8 mouse cellular contexts compared by ENCODE assay signal in the genomic region with DNA sequence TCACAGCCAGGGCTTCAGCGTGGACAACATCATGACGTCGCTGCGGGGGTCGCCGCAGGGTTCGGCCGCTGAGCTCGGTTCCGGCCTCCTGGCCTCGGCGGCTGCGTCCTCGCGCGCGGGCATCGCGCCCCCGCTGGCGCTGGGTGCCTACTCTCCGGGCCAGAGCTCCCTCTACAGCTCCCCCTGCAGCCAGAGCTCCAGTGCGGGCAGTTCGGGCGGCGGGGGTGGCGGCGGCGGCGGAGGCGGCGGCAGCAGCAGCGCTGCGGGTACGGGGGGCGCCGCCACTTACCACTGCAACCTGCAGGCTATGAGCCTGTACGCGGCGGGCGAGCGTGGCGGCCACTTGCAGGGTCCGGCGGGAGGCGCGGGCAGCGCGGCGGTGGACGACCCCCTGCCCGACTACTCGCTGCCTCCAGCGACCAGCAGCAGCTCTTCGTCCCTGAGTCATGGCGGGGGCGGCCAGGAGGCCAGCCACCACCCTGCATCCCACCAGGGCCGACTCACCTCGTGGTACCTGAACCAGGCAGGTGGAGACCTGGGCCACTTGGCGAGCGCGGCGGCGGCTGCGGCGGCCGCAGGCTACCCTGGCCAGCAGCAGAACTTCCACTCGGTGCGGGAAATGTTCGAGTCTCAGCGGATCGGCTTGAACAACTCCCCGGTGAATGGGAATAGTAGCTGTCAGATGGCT. TPM values are rescaled to one million over a fixed set of nuclear protein-coding genes. Genes with fewer than 3 reads are reported as not detected.
DNase-seq lines count a peak whose midpoint lies in the region; ATAC-seq and TF ChIP-seq lines count a peak whose summit lies in the region.

No protein-coding gene starts in this region.

- no peaks in the 10 kb centered on the region for H3K36me3 ChIP-seq in forebrain, embryonic 13.5 days (ENCODE audit: poor library complexity, severe bottlenecking)
- H3K36me3 ChIP-seq in hindbrain, embryonic 16.5 days (ENCODE audit: control insufficient read depth, insufficient read depth, low read length): no peaks in the 10 kb centered on the region
- H3K36me3 ChIP-seq in liver, embryonic 14.5 days (replicated peaks; ENCODE audit: control insufficient read depth, insufficient read depth, low read depth): no peaks in the 10 kb centered on the region
- H3K36me3 ChIP-seq in neural tube, embryonic 15.5 days: no peaks in the 10 kb centered on the region

- no peaks in the 10 kb centered on the region for H3K9me3 ChIP-seq in forebrain, embryonic 13.5 days (replicated peaks)
- no peaks in the 10 kb centered on the region for H3K9me3 ChIP-seq in hindbrain, embryonic 16.5 days (ENCODE audit: control insufficient read depth, low read length)
- no peaks in the 10 kb centered on the region for H3K9me3 ChIP-seq in liver, embryonic 14.5 days (ENCODE audit: control insufficient read depth, low read length)
- no peaks in the 10 kb centered on the region for H3K9me3 ChIP-seq in neural tube, embryonic 15.5 days (replicated peaks)

- TF ChIP-seq CTCF in liver, embryonic 14.5 days (IDR thresholded peaks at IDR 0.05; ENCODE audit: low read depth): no peak

- peak overlapping the region; percentile 89 for H3K4me2 ChIP-seq in forebrain, embryonic 13.5 days
- peak overlapping the region; percentile 8 for H3K4me2 ChIP-seq in hindbrain, embryonic 16.5 days (ENCODE audit: low read length)
- H3K4me2 ChIP-seq in liver, embryonic 14.5 days (ENCODE audit: low read depth): peak overlapping the region; percentile 44
- peak overlapping the region; percentile 74 for H3K4me2 ChIP-seq in neural tube, embryonic 15.5 days

- no peak; the same call in 1 of the 2 replicates for ATAC-seq in forebrain, embryonic 13.5 days
- ATAC-seq in hindbrain, embryonic 16.5 days: no peak
- ATAC-seq in liver, embryonic 14.5 days (ENCODE audit: insufficient read depth): no peak
- no peak for ATAC-seq in neural tube, embryonic 15.5 days (ENCODE audit: low FRiP score)

- H3K9ac ChIP-seq in forebrain, embryonic 13.5 days: peak overlapping the region; percentile 55; the same call in 1 of the 2 replicates
- peak overlapping the region; percentile 65 for H3K9ac ChIP-seq in hindbrain, embryonic 16.5 days (ENCODE audit: low read depth, low read length)
- H3K9ac ChIP-seq in liver, embryonic 14.5 days (replicated peaks): no peak overlapping the region
- H3K9ac ChIP-seq in neural tube, embryonic 15.5 days (replicated peaks): peak overlapping the region; percentile 38; the same call in 1 of the 2 replicates

- 0 out of 2 replicates have a peak overlapping the region, but pooled peaks have one; percentile 10 for H3K27ac ChIP-seq in forebrain, embryonic 13.5 days
- peak overlapping the region; percentile 54; the same call in 1 of the 2 replicates for H3K27ac ChIP-seq in hindbrain, embryonic 16.5 days (ENCODE audit: low read depth, low read length)
- no peak overlapping the region for H3K27ac ChIP-seq in liver, embryonic 14.5 days
- peak overlapping the region; percentile 71 for H3K27ac ChIP-seq in neural tube, embryonic 15.5 days (replicated peaks)

- peaks cover 94% of the 10 kb centered on the region for H3K27me3 ChIP-seq in forebrain, embryonic 13.5 days
- H3K27me3 ChIP-seq in hindbrain, embryonic 16.5 days (replicated peaks; ENCODE audit: control insufficient read depth, insufficient read depth, low read length): peaks cover 47% of the 10 kb centered on the region
- H3K27me3 ChIP-seq in liver, embryonic 14.5 days (ENCODE audit: control insufficient read depth, insufficient read depth, low read length): peaks cover 96% of the 10 kb centered on the region
- peaks cover 74% of the 10 kb centered on the region for H3K27me3 ChIP-seq in neural tube, embryonic 15.5 days (replicated peaks)

- TF ChIP-seq EP300 in liver, embryonic 14.5 days (IDR thresholded peaks at IDR 0.05; ENCODE audit: low read depth): no peak

- DNase-seq in cerebellum, adult 11-12 months: peak; percentile 12
- DNase-seq in cerebellum, adult 8-10 months: no peak
- peak; percentile 72 for DNase-seq in Muller cell, postnatal 12 days (ENCODE audit: inconsistent ontology term)
- DNase-seq in liver, embryonic 14.5 days (ENCODE audit: low read depth in 3 of 3, low spot score in 3 of 3): no peak
- no peak for DNase-seq in frontal cortex, postnatal 36 days (ENCODE audit: low spot score in 2 of 2)

- peak overlapping the region; percentile 49 for H3K4me3 ChIP-seq in forebrain, embryonic 13.5 days
- H3K4me3 ChIP-seq in hindbrain, embryonic 16.5 days (ENCODE audit: low read length): peak overlapping the region; percentile 48
- peak overlapping the region; percentile 4 to 53 for H3K4me3 ChIP-seq in liver, embryonic 14.5 days (ENCODE audit: insufficient read depth in 1 of 2, low read depth in 2 of 2, low read length in 2 of 2)
- peak overlapping the region; percentile 44 for H3K4me3 ChIP-seq in neural tube, embryonic 15.5 days (replicated peaks)

- peaks cover 44% of the 10 kb centered on the region for H3K4me1 ChIP-seq in forebrain, embryonic 13.5 days
- H3K4me1 ChIP-seq in hindbrain, embryonic 16.5 days (ENCODE audit: control insufficient read depth, insufficient read depth, low read depth, low read length): peaks cover 30% of the 10 kb centered on the region
- H3K4me1 ChIP-seq in liver, embryonic 14.5 days (replicated peaks; ENCODE audit: control insufficient read depth in 2 of 2, insufficient read depth in 2 of 2, low read length in 1 of 2): no peaks in the 10 kb centered on the region
- peaks cover 40% of the 10 kb centered on the region for H3K4me1 ChIP-seq in neural tube, embryonic 15.5 days

- WGBS in forebrain, embryonic 13.5 days: 0% methylated on average over 65 of the region's 73 CpGs
- WGBS in hindbrain, embryonic 16.5 days: under 1% methylated on average over 63 of the region's 73 CpGs
- WGBS in liver, embryonic 14.5 days (ENCODE audit: insufficient replicate concordance): 1% methylated on average over 72 of the region's 73 CpGs
- WGBS in neural tube, embryonic 15.5 days: under 1% methylated on average over 55 of the region's 73 CpGs

RNA-seq across cellular contexts. Expression of a gene that starts 1.8 kb away (rescaled TPM):
- polyA plus RNA-seq in forebrain, embryonic 13.5 days (2015; fragmentation: Nextera tagmentation; extraction: Ambion mirVana): 0.65 and 1.1 TPM in 2 replicates
- 0.63 and 0.84 TPM in 2 replicates for polyA plus RNA-seq in hindbrain, embryonic 16.5 days (2015; fragmentation: Nextera tagmentation; extraction: Ambion mirVana)
- 0.01 and 0.02 TPM in 2 replicates for polyA plus RNA-seq in liver, embryonic 14.5 days (2012; rRNA removed)
- polyA plus RNA-seq in liver, embryonic 14.5 days (2014; fragmentation: Nextera tagmentation; extraction: Ambion mirVana): 0.01 TPM in 1 of 2 replicates, not detected in the other
- 1.00 and 1.1 TPM in 2 replicates for polyA plus RNA-seq in neural tube, embryonic 15.5 days (2015; fragmentation: Nextera tagmentation; extraction: Ambion mirVana)

Comparison
In these comparisons a context has a peak if more than half of its experiments do, and no peak if none do; other contexts are left out.
1. DNase-seq: peak in cerebellum, adult 11-12 months (single experiment) and Muller cell, postnatal 12 days (single experiment); none in cerebellum, adult 8-10 months (single experiment), liver, embryonic 14.5 days (0 of 3) and frontal cortex, postnatal 36 days (0 of 2).
2. H3K4me2 ChIP-seq: peak in every context shown above with its lines; median percentile 89 in forebrain, embryonic 13.5 days; 74 in neural tube, embryonic 15.5 days; 44 in liver, embryonic 14.5 days; 8 in hindbrain, embryonic 16.5 days.
3. Peak in every context shown above with its lines, with median percentiles within 50 percentile points of each other: H3K4me3 ChIP-seq.